Mouse (Mus musculus): Measurements from ENCODE around the gene Stat3.

DNA sequence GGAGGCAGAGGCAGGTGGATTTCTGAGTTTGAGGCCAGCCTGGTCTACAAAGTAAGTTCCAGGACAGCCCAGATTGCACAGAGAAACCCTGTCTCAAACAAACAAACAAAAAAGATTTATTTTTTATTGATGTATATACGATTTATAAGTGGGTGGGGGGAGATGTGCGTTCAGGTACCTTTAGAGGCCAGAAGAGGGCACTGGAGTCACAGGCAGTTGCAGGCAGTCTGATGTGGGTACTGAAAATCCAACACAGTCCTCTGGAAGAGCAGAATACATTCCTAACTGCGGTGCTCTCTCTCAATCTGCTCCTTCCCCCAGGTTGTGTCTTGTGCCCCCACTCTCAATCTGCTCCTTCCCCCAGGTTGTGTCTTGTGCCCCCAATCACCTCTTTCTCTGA lies 46.3 kb upstream of the Stat3 start:
- TF ChIP-seq CTCF (conservative IDR thresholded peaks at IDR 0.05; ENCODE audit: low read length) (peak; percentile 50), POU5F1 (IDR thresholded peaks at IDR 0.05; ENCODE audit: borderline replicate concordance, low read length) (no peak), NANOG (IDR thresholded peaks at IDR 0.05; ENCODE audit: borderline replicate concordance, low read length) (no peak)

Measured in E14TG2a.4 (cell line).